Mouse (Mus musculus) thymus, adult 2 months (tissue): ENCODE results near the gene Dusp14.

ENCODE experiments used
- CTCF ChIP-seq: fragments of 200-500 bp; IDR thresholded peaks from 2 replicates; pipeline ENCODE4 v1.5.1; 2012; ENCODE audit warnings: mild to moderate bottlenecking, control low read depth, low read length, moderate library complexity, borderline replicate concordance; ENCODE audit not compliant: control insufficient read depth, poor library complexity, insufficient read depth; ENCODE audit errors: extremely low read depth
- POLR2A ChIP-seq: fragments of 200-500 bp; IDR thresholded peaks from 2 replicates; pipeline ENCODE4 v1.6.1; 2012; ENCODE audit warnings: mild to moderate bottlenecking, low read length, control low read depth, moderate library complexity; ENCODE audit not compliant: control insufficient read depth, poor library complexity, insufficient read depth; ENCODE audit errors: extremely low read depth

GRCm38 (mm10) chr11:84117431-84117830, 48.4 kb upstream of the Dusp14 start:
- TF ChIP-seq CTCF = no peak
- TF ChIP-seq POLR2A = no peak
